28 mouse cellular contexts compared by ENCODE assay signal in the genomic region with DNA sequence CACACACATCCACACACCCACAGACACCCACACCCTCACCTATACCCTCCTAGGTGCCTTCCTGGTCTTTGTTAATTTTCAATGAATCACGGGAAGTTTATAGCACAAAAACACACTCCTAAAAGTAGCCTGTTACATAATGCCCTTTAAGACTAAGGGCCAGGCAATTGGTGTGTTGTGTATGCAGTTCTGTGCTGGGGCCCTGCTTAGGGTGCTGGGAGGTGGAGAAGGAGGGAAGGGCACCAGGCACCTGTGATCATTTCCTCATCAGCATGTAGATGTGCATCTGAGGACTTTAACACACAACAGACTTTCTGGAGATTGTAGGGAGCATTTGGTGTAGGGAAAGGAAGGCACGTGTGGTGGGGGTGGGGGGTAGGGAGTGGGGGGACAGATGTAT. TPM values are rescaled to one million over a fixed set of nuclear protein-coding genes. Genes with fewer than 3 reads are reported as not detected.
DNase-seq lines count a peak whose midpoint lies in the region; ATAC-seq lines count a peak whose summit lies in the region.
"Had no signal": no experiment of that assay in that cellular context is flagged by ENCODE, and none has a peak within 500 bp of the region (broad histone marks: within the 10 kb centered on the region; RNA-seq: fewer than 3 reads in every experiment).

No protein-coding gene starts in this region.

- no peak overlapping the region for H3K27ac ChIP-seq in forebrain, embryonic 10.5 days
- H3K27ac ChIP-seq in forebrain, embryonic 16.5 days (ENCODE audit: low read length): no peak overlapping the region
- H3K27ac ChIP-seq in heart, embryonic 10.5 days: no peak overlapping the region
- 0 out of 2 replicates have a peak overlapping the region, but pooled peaks have one; percentile 33 for H3K27ac ChIP-seq in intestine, embryonic 16.5 days (ENCODE audit: low read length)
- H3K27ac ChIP-seq: embryonic facial prominence, embryonic 10.5 days; embryonic facial prominence, embryonic 12.5 days; forebrain, embryonic 12.5 days had no signal

- no peaks in the 10 kb centered on the region for H3K9me3 ChIP-seq in forebrain, embryonic 10.5 days
- no peaks in the 10 kb centered on the region for H3K9me3 ChIP-seq in forebrain, embryonic 16.5 days (ENCODE audit: control insufficient read depth, low read length)
- H3K9me3 ChIP-seq in heart, embryonic 10.5 days: no peaks in the 10 kb centered on the region
- H3K9me3 ChIP-seq in intestine, embryonic 16.5 days (ENCODE audit: control insufficient read depth, low read length): no peaks in the 10 kb centered on the region
- H3K9me3 ChIP-seq: embryonic facial prominence, embryonic 10.5 days; embryonic facial prominence, embryonic 12.5 days; forebrain, embryonic 12.5 days; G1E had no signal

- no peak overlapping the region for H3K4me3 ChIP-seq in forebrain, embryonic 10.5 days
- no peak overlapping the region for H3K4me3 ChIP-seq in forebrain, embryonic 16.5 days (replicated peaks; ENCODE audit: low read length)
- no peak overlapping the region for H3K4me3 ChIP-seq in heart, embryonic 10.5 days
- no peak overlapping the region for H3K4me3 ChIP-seq in intestine, embryonic 16.5 days (ENCODE audit: low read length)
- H3K4me3 ChIP-seq: embryonic facial prominence, embryonic 10.5 days; embryonic facial prominence, embryonic 12.5 days; forebrain, embryonic 12.5 days had no signal

- no peak overlapping the region for H3K4me2 ChIP-seq in forebrain, embryonic 16.5 days (ENCODE audit: low read length)
- H3K4me2 ChIP-seq in intestine, embryonic 16.5 days (ENCODE audit: low read depth, low read length): no peak overlapping the region
- H3K4me2 ChIP-seq: embryonic facial prominence, embryonic 12.5 days; forebrain, embryonic 12.5 days had no signal

- no peaks in the 10 kb centered on the region for H3K4me1 ChIP-seq in forebrain, embryonic 10.5 days
- no peaks in the 10 kb centered on the region for H3K4me1 ChIP-seq in forebrain, embryonic 16.5 days (replicated peaks; ENCODE audit: control insufficient read depth, insufficient read depth, low read length)
- H3K4me1 ChIP-seq in heart, embryonic 10.5 days: peaks cover 6% of the 10 kb centered on the region; the same call in 1 of the 2 replicates
- H3K4me1 ChIP-seq in intestine, embryonic 16.5 days (ENCODE audit: control insufficient read depth, insufficient read depth, low read length): no peaks in the 10 kb centered on the region
- H3K4me1 ChIP-seq: embryonic facial prominence, embryonic 10.5 days; embryonic facial prominence, embryonic 12.5 days; forebrain, embryonic 12.5 days had no signal

- 93% methylated on average over 2 of the region's 2 CpGs for WGBS in forebrain, embryonic 10.5 days
- 93% methylated on average over 2 of the region's 2 CpGs for WGBS in forebrain, embryonic 16.5 days
- WGBS in heart, embryonic 10.5 days: 82% methylated on average over 2 of the region's 2 CpGs
- 72% methylated on average over 2 of the region's 2 CpGs for WGBS in intestine, embryonic 16.5 days

- no peak for ATAC-seq in forebrain, embryonic 16.5 days
- peak; percentile 87 for ATAC-seq in intestine, embryonic 16.5 days
- ATAC-seq: activated CD4-positive, CD25-positive, alpha-beta regulatory T cell, adult 4 months; CD4-positive, CD25-positive, alpha-beta regulatory T cell, adult 4 months; forebrain, embryonic 14.5 days; Patski had no signal

- no peaks in the 10 kb centered on the region for H3K36me3 ChIP-seq in forebrain, embryonic 10.5 days (replicated peaks)
- no peaks in the 10 kb centered on the region for H3K36me3 ChIP-seq in forebrain, embryonic 16.5 days (ENCODE audit: control insufficient read depth, insufficient read depth)
- no peaks in the 10 kb centered on the region for H3K36me3 ChIP-seq in heart, embryonic 10.5 days
- H3K36me3 ChIP-seq in intestine, embryonic 16.5 days (ENCODE audit: control insufficient read depth, insufficient read depth, low read length): no peaks in the 10 kb centered on the region
- H3K36me3 ChIP-seq: embryonic facial prominence, embryonic 10.5 days; embryonic facial prominence, embryonic 12.5 days; forebrain, embryonic 12.5 days; G1E had no signal

- H3K27me3 ChIP-seq in forebrain, embryonic 10.5 days (ENCODE audit: poor library complexity, severe bottlenecking): no peaks in the 10 kb centered on the region
- no peaks in the 10 kb centered on the region for H3K27me3 ChIP-seq in forebrain, embryonic 16.5 days (replicated peaks; ENCODE audit: control insufficient read depth, insufficient read depth, low read length)
- H3K27me3 ChIP-seq in heart, embryonic 10.5 days (ENCODE audit: insufficient read depth, poor library complexity, severe bottlenecking): no peaks in the 10 kb centered on the region
- no peaks in the 10 kb centered on the region for H3K27me3 ChIP-seq in intestine, embryonic 16.5 days (replicated peaks; ENCODE audit: control insufficient read depth, insufficient read depth, low read length)
- H3K27me3 ChIP-seq: CH12.LX; embryonic facial prominence, embryonic 12.5 days; forebrain, embryonic 12.5 days; Patski had no signal

- intact Hi-C loops in heart, postnatal 10 days (cut with DNase I): no loop called here

- peak; percentile 1 for DNase-seq in forebrain, embryonic 10.5 days (ENCODE audit: extremely low spot score, low spot score)
- DNase-seq in heart, embryonic 10.5 days (ENCODE audit: low spot score): peak; percentile 61
- no peak for DNase-seq in heart, postnatal 10 days
- no peak for DNase-seq in kidney, adult 18-20 months
- DNase-seq in frontal cortex, adult 2 months (ENCODE audit: extremely low spot score in 1 of 2, low spot score in 1 of 2): no peak
- DNase-seq: adrenal gland, adult 8-10 months; adrenal gland, postnatal 14 days; adrenal gland, postnatal 36 days; B cell, adult 2 months; cerebellum, adult 11-12 months; cerebellum, adult 2 months; cerebellum, adult 9-10 months; cerebellum, postnatal 10 days; cerebellum, postnatal 25 days had no signal

- no peak overlapping the region for H3K9ac ChIP-seq in forebrain, embryonic 16.5 days (replicated peaks; ENCODE audit: low read depth, low read length)
- no peak overlapping the region for H3K9ac ChIP-seq in intestine, embryonic 16.5 days (ENCODE audit: low read depth, low read length)
- H3K9ac ChIP-seq: embryonic facial prominence, embryonic 12.5 days; forebrain, embryonic 12.5 days had no signal

RNA-seq across cellular contexts. Expression of a gene that starts 13.3 kb away (rescaled TPM):
- polyA plus RNA-seq in forebrain, embryonic 10.5 days (2016; fragmentation: Nextera tagmentation; extraction: Ambion mirVana): 0.32 and 0.78 TPM in 2 replicates
- not detected in 2 replicates for polyA plus RNA-seq in forebrain, embryonic 16.5 days (2015; fragmentation: Nextera tagmentation; extraction: Ambion mirVana)
- 1.4 and 1.7 TPM in 2 replicates for polyA plus RNA-seq in heart, embryonic 10.5 days (2016; fragmentation: Nextera tagmentation; extraction: Ambion mirVana)
- 1 to 10 TPM; 3.9 to 5.9 TPM for total RNA-seq in heart, postnatal 10 days (2021)
- 33.2 and 42.2 TPM in 2 replicates for polyA plus RNA-seq in intestine, embryonic 16.5 days (2015; fragmentation: Nextera tagmentation; extraction: Ambion mirVana)
- 0.32 TPM in 1 of 2 replicates, not detected in the other for polyA plus RNA-seq in frontal cortex, adult 2 months (2012; rRNA removed)
- total RNA-seq: adrenal gland, adult 18-20 months; adrenal gland, adult 8-10 months; adrenal gland, postnatal 36 days; CH12.LX had no signal
- polyA plus RNA-seq: activated CD4-positive, CD25-positive, alpha-beta regulatory T cell, adult 4 months; CD4-positive, CD25-positive, alpha-beta regulatory T cell, adult 4 months; cortical plate, adult 2 months; embryonic facial prominence, embryonic 14.5 days; forebrain, embryonic 14.5 days; Patski had no signal

RNA-seq across cellular contexts. Expression of a gene that starts 51.5 kb away (rescaled TPM):
- 4.6 and 5.0 TPM in 2 replicates for polyA plus RNA-seq in forebrain, embryonic 10.5 days (2016; fragmentation: Nextera tagmentation; extraction: Ambion mirVana)
- polyA plus RNA-seq in forebrain, embryonic 16.5 days (2015; fragmentation: Nextera tagmentation; extraction: Ambion mirVana): 10.0 and 12.8 TPM in 2 replicates
- polyA plus RNA-seq in heart, embryonic 10.5 days (2016; fragmentation: Nextera tagmentation; extraction: Ambion mirVana): 1.9 and 2.9 TPM in 2 replicates
- total RNA-seq in heart, postnatal 10 days (2021): under 1 TPM; 0.36 to 0.50 TPM
- polyA plus RNA-seq in intestine, embryonic 16.5 days (2015; fragmentation: Nextera tagmentation; extraction: Ambion mirVana): 1.1 TPM in 2 replicates
- polyA plus RNA-seq in frontal cortex, adult 2 months (2012; rRNA removed): 20.6 and 26.1 TPM in 2 replicates
- total RNA-seq: CH12.LX had no signal
- polyA plus RNA-seq: G1E had no signal

Comparison
In these comparisons a context has a peak if more than half of its experiments do, and no peak if none do; other contexts are left out.
1. DNase-seq: peak in forebrain, embryonic 10.5 days (single experiment) and heart, embryonic 10.5 days (single experiment); none in heart, postnatal 10 days (0 of 2), kidney, adult 18-20 months (single experiment) and frontal cortex, adult 2 months (0 of 2).
2. RNA of a gene that starts 13.3 kb away (polyA plus RNA-seq): 33.2 to 42.2 TPM in intestine, embryonic 16.5 days; 1.4 to 1.7 TPM in heart, embryonic 10.5 days, 0.32 to 0.78 TPM in forebrain, embryonic 10.5 days, not detected in forebrain, embryonic 16.5 days and 0.32 TPM in frontal cortex, adult 2 months; every median in the first group is over 10 times any median in the second.